Mouse (Mus musculus) kidney, adult 9 months (tissue): Measurements from ENCODE around the gene Vmn1r139.
"Not testable (repeated sequence)": the region's sequence is repeated elsewhere in the genome, so short reads cannot be mapped to it uniquely, and the experiment has no call there.

ENCODE experiments used
- DNase-seq: peaks from one replicate; pipeline ENCODE4 v3.0.0; 2022

The Vmn1r139 gene

DNA sequence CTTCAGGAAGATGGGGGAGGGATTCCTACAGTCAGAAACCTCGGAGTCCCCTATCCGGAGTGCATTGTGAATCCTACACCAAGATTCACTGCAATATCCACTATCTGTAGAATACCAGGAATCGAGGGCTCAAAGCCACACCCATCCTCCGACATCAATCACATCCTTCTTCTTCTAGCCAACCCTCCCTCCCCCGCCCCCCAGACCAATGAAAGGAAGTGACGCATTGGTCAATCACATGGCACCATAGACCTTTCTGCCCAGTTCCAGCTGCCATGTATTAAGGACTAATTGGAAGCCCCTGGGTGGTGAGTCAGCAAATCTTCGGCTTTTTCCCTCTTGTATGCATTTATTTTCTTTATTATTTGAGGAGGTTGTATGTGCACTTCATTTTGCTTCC, at the start of gene Vmn1r139:
Gene Vmn1r139, plus strand, starts transcription at position 301 of the 400 bp plus-strand sequence.
- not testable (repeated sequence) for DNase-seq

DNA sequence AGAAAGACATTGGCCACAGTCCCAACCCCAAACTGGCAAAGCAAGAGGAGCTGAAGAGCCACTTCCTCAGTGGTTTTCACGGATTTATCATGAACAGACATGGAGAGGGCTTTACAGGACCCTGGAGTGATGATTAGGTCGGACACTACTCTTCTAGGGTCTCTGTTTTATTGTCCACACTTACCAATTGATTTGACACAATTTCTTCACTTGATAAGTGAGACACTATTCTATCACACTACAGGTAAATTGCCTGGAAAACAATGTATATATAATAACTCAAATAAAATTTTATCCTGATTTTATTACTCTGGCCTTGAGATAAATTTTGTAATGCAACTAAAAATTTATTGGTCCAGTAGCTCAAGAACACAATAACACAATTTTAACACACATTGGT, 40.1 kb upstream of the Vmn1r139 start, which contains the start of gene Vmn1r138:
Gene Vmn1r138, minus strand, starts transcription at position 101 of the 400 bp plus-strand sequence.
- DNase-seq: not testable (repeated sequence)

DNA sequence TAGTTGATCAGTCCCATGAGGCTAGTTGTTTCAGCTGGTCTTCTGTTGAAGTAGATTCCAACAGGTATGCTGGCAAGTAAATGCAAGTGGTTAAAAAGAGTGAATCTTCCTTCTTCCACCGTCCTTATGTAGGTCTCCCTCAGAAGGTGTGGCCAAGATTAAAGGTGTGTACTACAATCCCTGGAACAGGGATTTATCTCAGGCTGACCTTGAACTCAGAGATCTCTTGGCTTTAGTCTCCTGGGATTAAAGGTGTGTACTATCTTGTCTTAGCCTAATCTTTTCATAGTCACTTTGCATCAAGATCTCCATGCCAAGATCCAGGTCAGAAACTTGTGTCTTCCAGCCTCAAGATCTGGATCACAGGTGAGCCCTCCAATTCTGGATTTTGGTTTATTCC, 12.7 kb upstream of the Vmn1r139 start, which contains the start of gene Gm6176:
Gene Gm6176, minus strand, starts transcription at position 101 of the 400 bp plus-strand sequence.
- not testable (repeated sequence) for DNase-seq

DNA sequence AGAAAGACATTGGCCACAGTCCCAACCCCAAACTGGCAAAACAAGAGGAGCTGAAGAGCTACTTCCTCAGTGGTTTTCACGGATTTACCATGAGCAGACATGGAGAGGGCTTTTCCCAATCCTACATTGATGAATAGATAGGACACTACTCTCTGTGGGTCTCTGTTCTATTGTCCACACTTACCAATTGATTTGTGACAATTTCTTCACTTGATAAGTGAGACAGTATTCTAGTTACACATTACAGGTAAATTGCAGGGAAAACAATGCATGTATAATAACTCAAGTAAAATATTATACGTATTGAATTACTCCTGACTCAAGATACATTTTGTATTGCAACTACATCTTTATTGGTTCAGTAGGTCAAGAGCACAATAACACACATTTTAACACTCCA, 49.3 kb downstream of the Vmn1r139 start, which contains the start of gene Gm16451:
Gene Gm16451, minus strand, starts transcription at position 101 of the 400 bp plus-strand sequence.
- not testable (repeated sequence) for DNase-seq

DNA sequence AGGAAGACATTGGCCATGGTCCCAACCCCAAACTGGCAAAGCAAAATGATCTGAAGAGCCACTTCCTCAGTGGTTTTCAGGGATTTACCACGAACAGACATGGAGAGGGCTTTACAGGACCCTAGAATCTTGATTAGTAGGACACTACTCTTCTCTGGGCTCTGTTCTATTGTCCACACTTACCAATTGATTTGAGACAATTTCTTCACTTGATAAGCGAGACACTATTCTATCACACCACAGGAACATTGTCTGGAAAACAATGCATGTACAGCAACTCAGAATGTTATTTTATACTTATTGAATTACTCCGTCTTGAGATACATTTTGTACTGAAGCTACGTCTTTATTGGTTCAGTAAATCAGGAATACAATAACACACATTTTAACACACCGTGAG, 65.8 kb downstream of the Vmn1r139 start, which contains the start of gene Gm10666:
Gene Gm10666, minus strand, starts transcription at position 101 of the 400 bp plus-strand sequence.
- DNase-seq: not testable (repeated sequence)
